ENCODE assay signal across 8 mouse cellular contexts in genomic region chr9:45984409-45985228, GRCm38 (mm10). TPM values are rescaled to one million over a fixed set of nuclear protein-coding genes. Genes with fewer than 3 reads are reported as not detected.
DNase-seq lines count a peak whose midpoint lies in the region; TF ChIP-seq lines count a peak whose summit lies in the region.

No protein-coding gene starts in this region.

- H3K27me3 ChIP-seq in megakaryocyte, embryonic 14.5 days (replicated peaks): no peaks in the 10 kb centered on the region

- peaks cover 59% of the 10 kb centered on the region for H3K4me1 ChIP-seq in megakaryocyte, embryonic 14.5 days

- TF ChIP-seq CTCF in gastrocnemius, adult 2 months (IDR thresholded peaks at IDR 0.05): no peak

- H3K36me3 ChIP-seq in megakaryocyte, embryonic 14.5 days (replicated peaks; ENCODE audit: low read length): peaks cover 20% of the 10 kb centered on the region

- H3K9me3 ChIP-seq in megakaryocyte, embryonic 14.5 days: no peaks in the 10 kb centered on the region

- peak overlapping the region; percentile 97 for H3K4me3 ChIP-seq in gastrocnemius, adult 2 months
- peak overlapping the region; percentile 98 for H3K4me3 ChIP-seq in megakaryocyte, embryonic 14.5 days (replicated peaks)

- peak overlapping the region; percentile 96 for H3K27ac ChIP-seq in gastrocnemius, adult 2 months

- DNase-seq in WW6 (ENCODE audit: low read depth, low spot score): peak; percentile 73
- DNase-seq in cerebellum, postnatal 4 days (ENCODE audit: low spot score in 2 of 2): peak; percentile 74 to 90
- peak; percentile 95 for DNase-seq in gastrocnemius, adult 2 months
- peak; percentile 42 for DNase-seq in hindlimb bud, embryonic 11.5 days (ENCODE audit: extremely low spot score, low read depth, low spot score)
- peak; percentile 76 to 87 for DNase-seq in left cerebral cortex, adult 8-10 months (ENCODE audit: low spot score in 2 of 2)
- DNase-seq in right cerebral cortex, postnatal 10 days (ENCODE audit: low spot score in 2 of 2): peak; percentile 94 to 95
- peak; percentile 86 for DNase-seq in urinary bladder, postnatal 25 days (ENCODE audit: low spot score)

- intact Hi-C loops in gastrocnemius, adult 2 months (cut with DNase I): loop anchor here (1.0 kb wide), 1 partner anchor 29 kb away; the partner anchor contains the start of gene Sidt2

RNA-seq across cellular contexts. Expression of gene Pafah1b2, which starts 27.9 kb away (rescaled TPM):
- total RNA-seq in gastrocnemius, adult 2 months (2021): 10 to 100 TPM; 28.0 to 29.5 TPM
- total RNA-seq in left cerebral cortex, adult 8-10 months (2022): 100 to 1,000 TPM; 206 to 233 (median 217) TPM
- 17.5 and 72.4 TPM in 2 replicates for polyA plus RNA-seq in megakaryocyte, embryonic 14.5 days (2012; ENCODE audit: insufficient read depth, low replicate concordance)

RNA-seq across cellular contexts. Expression of gene Sik3, which starts 28.0 kb away (rescaled TPM):
- 10 to 100 TPM; 38.0 to 41.1 TPM for total RNA-seq in gastrocnemius, adult 2 months (2021)
- 100 to 1,000 TPM; 128 to 145 (median 136) TPM for total RNA-seq in left cerebral cortex, adult 8-10 months (2022)
- polyA plus RNA-seq in megakaryocyte, embryonic 14.5 days (2012; ENCODE audit: insufficient read depth, low replicate concordance): 14.0 and 17.3 TPM in 2 replicates

RNA-seq across cellular contexts. Expression of gene Sidt2, which starts 29.6 kb away (rescaled TPM):
- 10 to 100 TPM; 66.2 to 72.2 TPM for total RNA-seq in gastrocnemius, adult 2 months (2021)
- 10 to 100 TPM; 77.9 to 79.8 (median 78.2) TPM for total RNA-seq in left cerebral cortex, adult 8-10 months (2022)
- polyA plus RNA-seq in megakaryocyte, embryonic 14.5 days (2012; ENCODE audit: insufficient read depth, low replicate concordance): 9.5 and 30.5 TPM in 2 replicates

RNA-seq across cellular contexts. Expression of gene Tagln, which starts 48.8 kb away (rescaled TPM):
- total RNA-seq in gastrocnemius, adult 2 months (2021): 10 to 100 TPM; 38.5 to 49.2 TPM
- total RNA-seq in left cerebral cortex, adult 8-10 months (2022): 10 to 100 TPM in 1 of 4 experiments, 1 to 10 TPM in 3; 8.9 to 17.1 (median 9.1) TPM
- polyA plus RNA-seq in megakaryocyte, embryonic 14.5 days (2012; ENCODE audit: insufficient read depth, low replicate concordance): 1.8 TPM in 1 of 2 replicates, not detected in the other

Comparison
In these comparisons a context has a peak if more than half of its experiments do, and no peak if none do; other contexts are left out.
1. Peak in every context shown above with its lines: DNase-seq, H3K4me3 ChIP-seq and H3K27ac ChIP-seq.
2. DNase-seq: peak in every context shown above with its lines; median percentile 95 in gastrocnemius, adult 2 months; 94 in right cerebral cortex, postnatal 10 days; 86 in urinary bladder, postnatal 25 days; 82 in cerebellum, postnatal 4 days; 82 in left cerebral cortex, adult 8-10 months; 73 in WW6; 42 in hindlimb bud, embryonic 11.5 days.
3. RNA of gene Pafah1b2, which starts 27.9 kb away (total RNA-seq): 206 to 233 TPM in left cerebral cortex, adult 8-10 months; 28.0 to 29.5 TPM in gastrocnemius, adult 2 months; every median in the first group is over 4 times any median in the second.